Mouse (Mus musculus) limb, embryonic 15.5 days (tissue): Measurements from ENCODE around the gene Med16. TPM values are rescaled to one million over a fixed set of nuclear protein-coding genes. Genes with fewer than 3 reads are reported as not detected.

Experiments used
- ATAC-seq: fragments of 200-750 bp; cut with Nextera tagmentation; 2 replicates; pipeline ENCODE4 v1.8.0; 2017; ENCODE audit warnings: low read depth, moderate TSS enrichment; ENCODE audit not compliant: insufficient number of reproducible peaks, low FRiP score, low TSS enrichment
- H3K27ac ChIP-seq: fragments of 300-500 bp; sonication (generic); 2 replicates; pipeline ENCODE4 v1.5.1; 2015; ENCODE audit warnings: moderate library complexity, mild to moderate bottlenecking, inconsistent platforms
- H3K27me3 ChIP-seq: fragments of 300-500 bp; sonication (generic); 2 replicates; pipeline ENCODE4 v1.6.1; 2015; ENCODE audit warnings: inconsistent platforms
- H3K36me3 ChIP-seq: fragments of 300-500 bp; sonication (generic); 2 replicates; pipeline ENCODE4 v1.6.1; 2015; ENCODE audit warnings: inconsistent platforms
- H3K4me1 ChIP-seq: fragments of 300-500 bp; sonication (generic); 2 replicates; pipeline ENCODE4 v1.6.1; 2015; ENCODE audit warnings: inconsistent platforms
- H3K4me2 ChIP-seq: fragments of 300-500 bp; sonication (generic); 2 replicates; pipeline ENCODE4 v1.6.1; 2015; ENCODE audit warnings: mild to moderate bottlenecking, inconsistent platforms
- H3K4me3 ChIP-seq: fragments of 300-500 bp; sonication (generic); 2 replicates; pipeline ENCODE4 v1.5.1; 2015; ENCODE audit warnings: mild to moderate bottlenecking, inconsistent platforms
- H3K9ac ChIP-seq: fragments of 300-500 bp; sonication (generic); 2 replicates; pipeline ENCODE4 v1.6.1; 2015; ENCODE audit warnings: inconsistent platforms
- H3K9me3 ChIP-seq: fragments of 300-500 bp; sonication (generic); 2 replicates; pipeline ENCODE4 v1.6.1; 2016; ENCODE audit warnings: inconsistent platforms
- WGBS: fragments of 180-500 bp; shearing (Covaris S2); methylation state at CpG from one replicate; pipeline ENCODE4 v1.1.7; 2015; 5-methylcytosine and 5-hydroxymethylcytosine counted together
- polyA plus RNA-seq: library from polyadenylated mRNA; unstranded; fragments of >200 nt; fragmentation: Nextera tagmentation; extraction: Ambion mirVana; gene quantifications from 2 replicates; pipeline ENCODE4 v1.2.1, GENCODE M21; 2015

The Med16 gene
- polyA plus RNA-seq, 1 experiment from 2014 or later, result 37.7 TPM

GRCm38 (mm10) chr10:79873715-79874289 lies 34.9 kb downstream of the Med16 start:
- Histone ChIP-seq H3K4me1 (peaks cover 32% of the 10 kb centered on the region), H3K9ac (peak overlapping the region; percentile 78), H3K4me2 (peak overlapping the region; percentile 89), H3K36me3 (0 out of 2 replicates have a peak, but pooled peaks cover 5% of the 10 kb centered on the region), H3K27ac (peak overlapping the region; percentile 80), H3K27me3 (no peaks in the 10 kb centered on the region), H3K4me3 (peak overlapping the region; percentile 71), H3K9me3 (no peaks in the 10 kb centered on the region)
- no peak for ATAC-seq
- WGBS, result under 1% methylated on average over 26 of the region's 26 CpGs

- Histone ChIP-seq H3K4me1 (peaks cover 32% of the 10 kb centered on the region), H3K9ac (no peak overlapping the region), H3K9me3 (no peaks in the 10 kb centered on the region), H3K36me3 (0 out of 2 replicates have a peak, but pooled peaks cover 5% of the 10 kb centered on the region), H3K27ac (peak overlapping the region; percentile 80; the same call in 1 of the 2 replicates), H3K27me3 (no peaks in the 10 kb centered on the region), H3K4me3 (peak overlapping the region; percentile 71), H3K4me2 (peak overlapping the region; percentile 89)
- ATAC-seq, result no peak
- WGBS, result 5% methylated on average over 6 of the region's 6 CpGs
These were observed 35.4 kb downstream of the Med16 start for GRCm38 (mm10) chr10:79873313-79873712.

DNA sequence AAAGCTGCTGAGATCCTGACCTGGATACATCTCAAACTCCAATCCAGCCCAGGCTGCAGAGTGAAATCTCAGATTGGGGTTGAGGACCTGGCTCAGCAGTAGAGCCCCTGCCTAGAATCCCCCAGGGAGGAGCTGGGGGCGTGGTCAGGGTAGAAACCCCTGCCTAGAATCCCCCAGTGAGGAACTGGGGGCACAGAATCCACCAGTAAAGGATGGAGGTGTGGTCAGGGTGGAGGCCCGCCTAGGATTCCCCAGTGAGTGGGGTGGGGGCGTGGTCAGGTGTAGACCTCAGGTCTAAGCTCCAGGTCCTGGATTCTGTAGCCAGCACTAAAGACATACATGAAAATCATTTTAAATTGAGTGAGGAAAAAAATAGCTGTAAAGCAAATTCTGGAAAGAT lies 35.9 kb downstream of the Med16 start:
- Histone ChIP-seq H3K4me2 (peak overlapping the region; percentile 89), H3K36me3 (0 out of 2 replicates have a peak, but pooled peaks cover 5% of the 10 kb centered on the region), H3K9me3 (no peaks in the 10 kb centered on the region), H3K27me3 (no peaks in the 10 kb centered on the region), H3K4me1 (peaks cover 29% of the 10 kb centered on the region), H3K4me3 (peak overlapping the region; percentile 71), H3K9ac (no peak overlapping the region), H3K27ac (0 out of 2 replicates have a peak overlapping the region, but pooled peaks have one; percentile 3)
- ATAC-seq, result no peak
- WGBS, result 34% methylated on average over 3 of the region's 3 CpGs

DNA sequence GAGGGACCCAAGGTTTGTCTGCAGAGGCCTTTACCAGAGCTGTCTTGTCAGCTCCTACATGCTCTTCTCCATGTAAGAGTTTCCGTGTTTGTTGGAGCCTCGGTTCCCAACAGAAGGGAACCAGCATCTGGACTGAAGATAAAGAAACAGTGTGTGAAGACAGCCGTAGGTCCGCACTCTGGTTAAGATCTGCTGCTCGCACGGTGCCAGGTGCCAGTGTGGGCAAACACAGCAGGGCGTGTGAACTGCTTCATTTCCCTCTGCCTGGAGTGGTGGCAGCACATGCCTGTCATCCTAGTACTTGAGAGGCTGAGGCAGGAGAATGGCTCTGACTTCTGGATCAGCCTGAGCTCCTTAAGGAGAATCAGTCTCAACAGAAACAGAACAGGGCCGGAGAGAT lies 36.9 kb downstream of the Med16 start:
- Histone ChIP-seq H3K4me2 (no peak overlapping the region), H3K4me3 (no peak overlapping the region), H3K27ac (no peak overlapping the region; the same call in 1 of the 2 replicates), H3K9ac (no peak overlapping the region), H3K4me1 (peaks cover 26% of the 10 kb centered on the region), H3K9me3 (no peaks in the 10 kb centered on the region), H3K27me3 (no peaks in the 10 kb centered on the region), H3K36me3 (peaks cover 11% of the 10 kb centered on the region; the same call in 1 of the 2 replicates)
- ATAC-seq, result no peak
- WGBS, result 84% methylated on average over 8 of the region's 8 CpGs

DNA sequence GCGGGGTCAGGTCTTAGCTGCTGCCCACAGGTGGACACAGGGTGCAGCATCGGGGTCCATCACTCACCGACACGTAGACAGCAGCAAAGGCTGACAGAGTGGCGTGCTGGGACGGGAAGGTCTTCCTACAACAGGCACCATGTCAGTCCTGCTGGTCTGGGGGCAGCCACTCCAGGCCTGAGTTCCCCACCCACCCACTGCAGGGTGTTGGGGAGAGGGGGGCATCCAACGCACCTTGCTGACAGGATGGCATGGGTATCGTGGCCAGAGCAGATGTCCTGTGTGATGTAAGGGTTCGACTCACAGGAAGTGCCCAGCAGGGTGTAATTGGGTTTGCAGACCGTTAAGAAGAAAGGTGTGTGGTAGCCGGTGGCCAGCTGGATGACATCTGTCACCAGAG lies 42.1 kb downstream of the Med16 start:
- 59% methylated on average over 11 of the region's 11 CpGs for WGBS
- Histone ChIP-seq H3K36me3 (peaks cover 53% of the 10 kb centered on the region), H3K4me1 (peaks cover 12% of the 10 kb centered on the region; the same call in 1 of the 2 replicates), H3K4me2 (no peak overlapping the region), H3K9ac (no peak overlapping the region), H3K27me3 (no peaks in the 10 kb centered on the region), H3K27ac (no peak overlapping the region), H3K4me3 (no peak overlapping the region), H3K9me3 (no peaks in the 10 kb centered on the region)
- no peak for ATAC-seq

- peaks cover 61% of the 10 kb centered on the region for H3K36me3 ChIP-seq
- H3K27me3 ChIP-seq, result no peaks in the 10 kb centered on the region
- no peak overlapping the region for H3K4me2 ChIP-seq
- H3K27ac ChIP-seq, result no peak overlapping the region
- no peaks in the 10 kb centered on the region for H3K9me3 ChIP-seq
- H3K9ac ChIP-seq, result no peak overlapping the region
- WGBS, result 65% methylated on average over 19 of the region's 19 CpGs
- no peak for ATAC-seq
- H3K4me3 ChIP-seq, result no peak overlapping the region
- H3K4me1 ChIP-seq, result peaks cover 18% of the 10 kb centered on the region
These were observed 42.9 kb downstream of the Med16 start for GRCm38 (mm10) chr10:79865801-79866295.

GRCm38 (mm10) chr10:79865189-79865601 lies 43.5 kb downstream of the Med16 start:
- no peak overlapping the region for H3K4me3 ChIP-seq
- peaks cover 67% of the 10 kb centered on the region for H3K36me3 ChIP-seq
- H3K27ac ChIP-seq, result peak overlapping the region; percentile 72; the same call in 1 of the 2 replicates
- WGBS, result 62% methylated on average over 12 of the region's 12 CpGs
- no peak overlapping the region for H3K9ac ChIP-seq
- H3K9me3 ChIP-seq, result no peaks in the 10 kb centered on the region
- no peak for ATAC-seq
- H3K4me1 ChIP-seq, result peaks cover 25% of the 10 kb centered on the region
- H3K27me3 ChIP-seq, result no peaks in the 10 kb centered on the region
- H3K4me2 ChIP-seq, result no peak overlapping the region

DNA sequence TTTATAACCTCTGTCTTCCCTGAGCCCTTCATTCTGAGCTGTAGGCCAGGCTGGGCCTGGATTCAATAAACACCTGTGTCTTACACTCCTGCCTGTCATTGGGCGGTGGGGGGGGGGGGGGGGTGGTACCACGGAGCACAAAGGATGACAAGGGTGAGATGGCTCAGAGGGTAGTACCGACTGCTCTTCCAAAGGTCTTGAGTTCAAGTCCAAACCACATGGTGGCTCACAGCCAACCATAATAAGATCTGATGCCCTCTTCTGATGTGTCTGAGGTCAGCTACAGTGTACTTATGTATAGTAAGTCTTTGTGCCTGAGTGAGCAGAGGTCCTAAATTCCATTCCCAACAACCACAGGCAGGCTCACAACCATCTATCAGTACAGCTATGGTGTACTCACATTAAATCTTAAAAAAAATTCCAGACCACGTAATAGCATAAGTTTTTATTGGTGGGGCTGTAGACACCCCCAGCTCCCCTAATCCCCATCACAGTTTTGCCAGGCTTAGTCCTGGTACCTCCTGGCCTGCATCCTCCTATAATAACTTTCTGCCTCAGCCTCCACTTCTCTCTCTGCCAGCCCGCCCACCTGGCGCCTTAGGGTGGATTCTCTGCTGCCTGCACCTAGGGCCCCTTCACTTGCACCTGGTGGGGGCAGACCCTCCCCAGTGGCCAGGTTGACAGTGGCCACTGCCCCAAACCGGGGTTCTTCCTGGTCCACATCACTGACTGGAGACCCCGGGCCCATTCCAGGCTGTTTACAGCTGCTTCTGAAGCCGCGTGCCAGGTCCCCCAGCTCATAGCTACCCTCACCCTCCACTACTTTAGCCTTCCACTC lies 44.2 kb downstream of the Med16 start:
- Histone ChIP-seq H3K4me1 (peaks cover 31% of the 10 kb centered on the region), H3K9ac (no peak overlapping the region), H3K27ac (peak overlapping the region; percentile 72), H3K4me3 (no peak overlapping the region), H3K27me3 (no peaks in the 10 kb centered on the region), H3K36me3 (peaks cover 73% of the 10 kb centered on the region), H3K9me3 (no peaks in the 10 kb centered on the region), H3K4me2 (no peak overlapping the region)
- WGBS, result 42% methylated on average over 10 of the region's 10 CpGs
- ATAC-seq, result no peak

GRCm38 (mm10) chr10:79862925-79863324 lies 45.8 kb downstream of the Med16 start:
- no peak for ATAC-seq
- WGBS, result 69% methylated on average over 10 of the region's 10 CpGs
- H3K27ac ChIP-seq, result no peak overlapping the region
- H3K27me3 ChIP-seq, result no peaks in the 10 kb centered on the region
- peaks cover 83% of the 10 kb centered on the region for H3K36me3 ChIP-seq
- peaks cover 46% of the 10 kb centered on the region for H3K4me1 ChIP-seq
- H3K4me2 ChIP-seq, result no peak overlapping the region
- no peaks in the 10 kb centered on the region for H3K9me3 ChIP-seq
- no peak overlapping the region for H3K9ac ChIP-seq
- no peak overlapping the region for H3K4me3 ChIP-seq

GRCm38 (mm10) chr10:79862049-79862788 lies 46.5 kb downstream of the Med16 start:
- Histone ChIP-seq H3K27ac (no peak overlapping the region), H3K4me3 (no peak overlapping the region), H3K36me3 (peaks cover 86% of the 10 kb centered on the region), H3K9ac (no peak overlapping the region), H3K27me3 (no peaks in the 10 kb centered on the region), H3K9me3 (no peaks in the 10 kb centered on the region), H3K4me1 (peaks cover 53% of the 10 kb centered on the region), H3K4me2 (no peak overlapping the region)
- WGBS, result 82% methylated on average over 23 of the region's 23 CpGs
- no peak for ATAC-seq

- WGBS, result 67% methylated on average over 25 of the region's 25 CpGs
These were observed 47.3 kb downstream of the Med16 start for GRCm38 (mm10) chr10:79861230-79862048.

More at GRCm38 (mm10) chr10:79861230-79862048, 47.3 kb downstream of the Med16 start:
- Histone ChIP-seq H3K4me1 (peaks cover 61% of the 10 kb centered on the region), H3K9me3 (no peaks in the 10 kb centered on the region), H3K36me3 (peaks cover 86% of the 10 kb centered on the region), H3K4me2 (no peak overlapping the region), H3K9ac (no peak overlapping the region), H3K4me3 (no peak overlapping the region), H3K27me3 (no peaks in the 10 kb centered on the region), H3K27ac (peak overlapping the region; percentile 47; the same call in 1 of the 2 replicates)
- ATAC-seq, result no peak
